Mouse (Mus musculus) limb, embryonic 11.5 days (tissue): ENCODE results near the gene Gm19410. TPM values are rescaled to one million over a fixed set of nuclear protein-coding genes. Genes with fewer than 3 reads are reported as not detected.

ENCODE experiments used
- ATAC-seq: fragments of 200-750 bp; cut with Nextera tagmentation; 2 replicates; pipeline ENCODE4 v1.8.0; 2017; ENCODE audit warnings: low read depth; ENCODE audit not compliant: insufficient number of reproducible peaks, low FRiP score, low TSS enrichment
- DNase-seq: peaks from one replicate; pipeline ENCODE4 v3.0.0-alpha.2; 2015; ENCODE audit warnings: low spot score
- H3K27ac ChIP-seq: fragments of 300-500 bp; sonication (generic); replicated peaks from 2 replicates; pipeline ENCODE4 v1.5.1; 2014; ENCODE audit warnings: low read depth, mild to moderate bottlenecking, low read length
- H3K27me3 ChIP-seq: fragments of 300-500 bp; sonication (generic); 2 replicates; pipeline ENCODE4 v1.6.1; 2014; ENCODE audit warnings: mild to moderate bottlenecking, low read length, mixed read lengths; ENCODE audit not compliant: control insufficient read depth, insufficient read depth
- H3K36me3 ChIP-seq: fragments of 300-500 bp; sonication (generic); 2 replicates; pipeline ENCODE4 v1.6.1; 2014; ENCODE audit warnings: mild to moderate bottlenecking, low read length, moderate library complexity, mixed read lengths; ENCODE audit not compliant: control insufficient read depth, insufficient read depth
- H3K4me1 ChIP-seq: fragments of 300-500 bp; sonication (generic); 2 replicates; pipeline ENCODE4 v1.6.1; 2014; ENCODE audit warnings: low read length, mixed read lengths; ENCODE audit not compliant: control insufficient read depth, insufficient read depth
- H3K4me2 ChIP-seq: fragments of 300-500 bp; sonication (generic); 2 replicates; pipeline ENCODE4 v1.6.1; 2014; ENCODE audit warnings: low read depth, mild to moderate bottlenecking, moderate library complexity; ENCODE audit not compliant: severe bottlenecking
- H3K4me3 ChIP-seq: fragments of 300-500 bp; sonication (generic); 2 replicates; pipeline ENCODE4 v1.5.1; 2014; ENCODE audit warnings: low read depth, low read length
- H3K9ac ChIP-seq: fragments of 300-500 bp; sonication (generic); 2 replicates; pipeline ENCODE4 v1.6.1; 2014; ENCODE audit warnings: mild to moderate bottlenecking, low read length
- H3K9me3 ChIP-seq: fragments of 300-500 bp; sonication (generic); 2 replicates; pipeline ENCODE4 v1.6.1; 2016; ENCODE audit warnings: low read length; ENCODE audit not compliant: control insufficient read depth
- WGBS: fragments of 180-500 bp; shearing (Covaris S2); extraction: QIAGEN DNeasy Blood & Tissue Kit; methylation state at CpG from one replicate; pipeline ENCODE4 v1.1.7; 2014; 5-methylcytosine and 5-hydroxymethylcytosine counted together
- microRNA-seq: library from miRNA; unstranded; fragments of <30 nt; microRNA quantifications from one replicate; pipeline ENCODE4, GENCODE M21; 2016
- polyA plus RNA-seq: library from polyadenylated mRNA; unstranded; fragments of >200 nt; fragmentation: Nextera tagmentation; extraction: Ambion mirVana; gene quantifications from 2 replicates; pipeline ENCODE4 v1.2.1, GENCODE M21; 2014

Gm19410 gene
- 0.03 and 0.07 TPM in 2 replicates for polyA plus RNA-seq

- H3K4me2 ChIP-seq = peak within 1 kb of the TSS; percentile 83
- ATAC-seq (no peak), DNase-seq (peak; percentile 51)
- peak within 1 kb of the TSS; percentile 47 for H3K9ac ChIP-seq
- H3K36me3 ChIP-seq = no peaks in the 10 kb centered on the region
- H3K27me3 ChIP-seq = peaks cover 20% of the 10 kb centered on the region
- H3K9me3 ChIP-seq = no peaks in the 10 kb centered on the region
- peak within 1 kb of the TSS; percentile 31 for H3K4me3 ChIP-seq
- H3K27ac ChIP-seq = no peak within 1 kb of the TSS
- H3K4me1 ChIP-seq = 0 out of 2 replicates have a peak, but pooled peaks cover 2% of the 10 kb centered on the region
- WGBS = under 1% methylated on average over 35 of the region's 35 CpGs
Measured at GRCm38 (mm10) chr8:35765499-35766193, at the start of gene Gm19410. TSS of gene Gm19410 (plus strand) at chr8:35765790.

- no peaks in the 10 kb centered on the region for H3K27me3 ChIP-seq
- H3K4me3 ChIP-seq = no peak overlapping the region
- no peaks in the 10 kb centered on the region for H3K9me3 ChIP-seq
- 72% methylated on average over 3 of the region's 3 CpGs for WGBS
- no peak overlapping the region for H3K4me2 ChIP-seq
- H3K4me1 ChIP-seq = no peaks in the 10 kb centered on the region
- DNase-seq (no peak), ATAC-seq (no peak)
- H3K27ac ChIP-seq = no peak overlapping the region
- no peaks in the 10 kb centered on the region for H3K36me3 ChIP-seq
- H3K9ac ChIP-seq = no peak overlapping the region
Measured at GRCm38 (mm10) chr8:35730776-35731175, 34.8 kb upstream of the Gm19410 start.

- H3K4me2 ChIP-seq = no peak overlapping the region
- no peaks in the 10 kb centered on the region for H3K27me3 ChIP-seq
- H3K4me1 ChIP-seq = no peaks in the 10 kb centered on the region
- no peak for ATAC-seq
- no peak overlapping the region for H3K4me3 ChIP-seq
- H3K9me3 ChIP-seq = no peaks in the 10 kb centered on the region
- WGBS = 81% methylated on average over 3 of the region's 3 CpGs
- H3K36me3 ChIP-seq = no peaks in the 10 kb centered on the region
- H3K27ac ChIP-seq = no peak overlapping the region
- H3K9ac ChIP-seq = no peak overlapping the region
- DNase-seq = no peak
Measured at GRCm38 (mm10) chr8:35735438-35735837, 30.2 kb upstream of the Gm19410 start.

- WGBS = 89% methylated on average over 5 of the region's 5 CpGs
- Histone ChIP-seq H3K36me3 (no peaks in the 10 kb centered on the region), H3K4me2 (no peak overlapping the region), H3K4me3 (no peak overlapping the region), H3K27ac (no peak overlapping the region), H3K27me3 (no peaks in the 10 kb centered on the region), H3K9ac (no peak overlapping the region), H3K9me3 (no peaks in the 10 kb centered on the region), H3K4me1 (no peaks in the 10 kb centered on the region)
- ATAC-seq = no peak
- DNase-seq = no peak
Measured at GRCm38 (mm10) chr8:35756202-35756601, 9.4 kb upstream of the Gm19410 start.

- no peak for DNase-seq
- 0 out of 2 replicates have a peak, but pooled peaks cover 2% of the 10 kb centered on the region for H3K4me1 ChIP-seq
- H3K27me3 ChIP-seq = peaks cover 20% of the 10 kb centered on the region
- H3K9ac ChIP-seq = no peak overlapping the region
- H3K27ac ChIP-seq = no peak overlapping the region
- no peak for ATAC-seq
- 3% methylated on average over 9 of the region's 9 CpGs for WGBS
- H3K36me3 ChIP-seq = no peaks in the 10 kb centered on the region
- no peaks in the 10 kb centered on the region for H3K9me3 ChIP-seq
- H3K4me3 ChIP-seq = peak overlapping the region; percentile 31
- peak overlapping the region; percentile 83 for H3K4me2 ChIP-seq
Measured at GRCm38 (mm10) chr8:35765020-35765419, 570 bp upstream of the Gm19410 start.

- ATAC-seq (no peak), DNase-seq (no peak)
- H3K9ac ChIP-seq = no peak overlapping the region
- H3K4me3 ChIP-seq = no peak overlapping the region
- WGBS = 40% methylated on average over 7 of the region's 7 CpGs
- H3K9me3 ChIP-seq = no peaks in the 10 kb centered on the region
- no peaks in the 10 kb centered on the region for H3K27me3 ChIP-seq
- no peak overlapping the region for H3K27ac ChIP-seq
- no peaks in the 10 kb centered on the region for H3K4me1 ChIP-seq
- H3K36me3 ChIP-seq = no peaks in the 10 kb centered on the region
- H3K4me2 ChIP-seq = no peak overlapping the region
Measured at GRCm38 (mm10) chr8:35773508-35773907, 7.9 kb downstream of the Gm19410 start.

Small RNA genes within 50 kb of the gene (microRNA-seq; reads per million reads assigned to microRNA genes)
- gene Gm44474 = not detected
